Mouse (Mus musculus) spleen, postnatal 0 days (tissue): ENCODE data around the gene Src. TPM values are rescaled to one million over a fixed set of nuclear protein-coding genes. Genes with fewer than 3 reads are reported as not detected.

Experiments
- polyA plus RNA-seq: library from polyadenylated mRNA; unstranded; fragments of >200 nt; fragmentation: Nextera tagmentation; extraction: Ambion mirVana; gene quantifications from 2 replicates; pipeline ENCODE4 v1.2.1, GENCODE M21; 2015

The Src gene
- polyA plus RNA-seq: 2.9 and 3.8 TPM in 2 replicates

DNA sequence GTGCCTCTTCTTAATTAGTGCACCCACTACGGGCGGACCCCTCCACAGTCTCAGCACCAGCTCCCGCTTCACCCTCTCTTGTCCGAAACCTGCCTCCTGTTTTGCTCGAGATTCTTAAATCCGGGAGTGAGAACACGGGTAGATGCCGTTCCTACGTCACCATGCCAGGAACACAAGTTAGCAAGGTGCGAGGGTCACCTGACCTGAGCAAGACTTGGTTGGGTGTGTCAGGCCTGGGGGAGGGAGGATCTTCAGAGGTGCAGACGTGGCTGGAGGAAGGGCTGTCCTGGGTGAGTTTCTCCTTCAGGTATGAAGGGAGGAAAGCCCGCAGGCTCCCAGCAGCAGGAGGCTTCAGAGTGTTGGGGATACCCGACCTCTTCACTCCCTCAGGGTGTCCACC, at the start of gene Src:
TSS of gene Src (plus strand) at position 239 of the 400 bp plus-strand sequence.

Other genes with a start within 250 kb of the Src start
- gene Rbl1, start 213.9 kb upstream of the Src start, polyA plus RNA-seq: 25.4 and 28.9 TPM in 2 replicates
- 124 and 127 TPM in 2 replicates for gene Rpn2, start 139.4 kb upstream of the Src start, polyA plus RNA-seq
- gene Mroh8, start 138.9 kb upstream of the Src start, polyA plus RNA-seq: 0.24 and 0.48 TPM in 2 replicates
- gene Ghrh, start 70.9 kb upstream of the Src start, polyA plus RNA-seq: 0.57 and 0.72 TPM in 2 replicates
- gene Manbal, start 50.9 kb upstream of the Src start, polyA plus RNA-seq: 36.0 and 39.4 TPM in 2 replicates
- 168 and 213 TPM in 2 replicates for gene Nnat, start 141.6 kb downstream of the Src start, polyA plus RNA-seq
- gene Blcap, start 152.8 kb downstream of the Src start, polyA plus RNA-seq: 17.3 and 23.2 TPM in 2 replicates